Mouse (Mus musculus) cerebellum, adult 11-12 months (tissue): ENCODE measurements around the gene Tnr.
A peak's percentile ranks its signal among the peaks of the same experiment; 100 is the strongest.

Experiments
- DNase-seq: peaks from one replicate; pipeline ENCODE4 v3.0.0; 2022

The Tnr gene

GRCm38 (mm10) chr1:159639408-159639807 is 115.8 kb downstream of the Tnr start:
- no peak for DNase-seq

GRCm38 (mm10) chr1:159645719-159646118 is 122.2 kb downstream of the Tnr start:
- no peak for DNase-seq

- no peak for DNase-seq
These were observed 126.9 kb downstream of the Tnr start for GRCm38 (mm10) chr1:159650486-159650885.

- no peak for DNase-seq
These were observed 131.7 kb downstream of the Tnr start for GRCm38 (mm10) chr1:159655241-159655640.

- no peak for DNase-seq
These were observed 134.4 kb downstream of the Tnr start for GRCm38 (mm10) chr1:159657856-159658542.

GRCm38 (mm10) chr1:159660620-159661501 is 137.3 kb downstream of the Tnr start:
- DNase-seq = peak; percentile 30

GRCm38 (mm10) chr1:159664496-159664895 is 140.9 kb downstream of the Tnr start:
- DNase-seq = peak; percentile 45

- no peak for DNase-seq
These were observed 141.4 kb downstream of the Tnr start for GRCm38 (mm10) chr1:159664945-159665344.

- peak; percentile 36 for DNase-seq
These were observed 147.1 kb downstream of the Tnr start for GRCm38 (mm10) chr1:159670629-159671150.

- no peak for DNase-seq
These were observed 147.6 kb downstream of the Tnr start for GRCm38 (mm10) chr1:159671181-159671580.

GRCm38 (mm10) chr1:159674240-159674639 is 150.7 kb downstream of the Tnr start:
- no peak for DNase-seq

GRCm38 (mm10) chr1:159675472-159675871 is 151.9 kb downstream of the Tnr start:
- DNase-seq = no peak

GRCm38 (mm10) chr1:159678221-159678935 is 154.8 kb downstream of the Tnr start:
- DNase-seq = peak; percentile 91

- DNase-seq = no peak
These were observed 157.7 kb downstream of the Tnr start for GRCm38 (mm10) chr1:159681252-159681651.

GRCm38 (mm10) chr1:159686476-159687231 is 163.1 kb downstream of the Tnr start:
- peak; percentile 98 for DNase-seq

GRCm38 (mm10) chr1:159696717-159697116 is 173.1 kb downstream of the Tnr start:
- no peak for DNase-seq

- DNase-seq = no peak
These were observed 178.5 kb downstream of the Tnr start for GRCm38 (mm10) chr1:159702038-159702437.

GRCm38 (mm10) chr1:159704925-159705324 is 181.4 kb downstream of the Tnr start:
- no peak for DNase-seq

- DNase-seq = no peak
These were observed 192.7 kb downstream of the Tnr start for GRCm38 (mm10) chr1:159716301-159716700.

GRCm38 (mm10) chr1:159717016-159717415 is 193.4 kb downstream of the Tnr start:
- peak; percentile 28 for DNase-seq

GRCm38 (mm10) chr1:159723733-159724132 is 200.2 kb downstream of the Tnr start:
- DNase-seq = no peak

GRCm38 (mm10) chr1:159729270-159729669 is 205.7 kb downstream of the Tnr start:
- DNase-seq = no peak
